Mouse (Mus musculus) heart, embryonic 12.5 days (tissue): ENCODE measurements around the gene Dock1. TPM values are rescaled to one million over a fixed set of nuclear protein-coding genes. Genes with fewer than 3 reads are reported as not detected.
A peak's percentile ranks its signal among the peaks of the same experiment; 100 is the strongest.

Source experiments
- ATAC-seq: fragments of 200-750 bp; cut with Nextera tagmentation; 2 replicates; pipeline ENCODE4 v1.8.0; 2017; ENCODE audit warnings: moderate TSS enrichment, moderate library complexity; ENCODE audit not compliant: insufficient number of reproducible peaks, low FRiP score
- H3K27ac ChIP-seq: fragments of 300-500 bp; sonication (generic); 2 replicates; pipeline ENCODE4 v1.5.1; 2016; ENCODE audit warnings: mild to moderate bottlenecking, moderate library complexity; ENCODE audit not compliant: poor library complexity, severe bottlenecking
- H3K27me3 ChIP-seq: fragments of 300-500 bp; sonication (generic); replicated peaks from 2 replicates; pipeline ENCODE4 v1.6.1; 2016; ENCODE audit warnings: mild to moderate bottlenecking, moderate library complexity
- H3K36me3 ChIP-seq: fragments of 300-500 bp; sonication (generic); 2 replicates; pipeline ENCODE4 v1.6.1; 2016; ENCODE audit warnings: mild to moderate bottlenecking, moderate library complexity
- H3K4me1 ChIP-seq: fragments of 300-500 bp; sonication (generic); replicated peaks from 2 replicates; pipeline ENCODE4 v1.6.1; 2016; ENCODE audit warnings: mild to moderate bottlenecking
- H3K4me2 ChIP-seq: fragments of 300-500 bp; sonication (generic); 2 replicates; pipeline ENCODE4 v1.6.1; 2016; ENCODE audit warnings: mild to moderate bottlenecking, moderate library complexity
- H3K4me3 ChIP-seq: fragments of 300-500 bp; sonication (generic); 2 replicates; pipeline ENCODE4 v1.5.1; 2016; ENCODE audit warnings: mild to moderate bottlenecking
- H3K9ac ChIP-seq: fragments of 300-500 bp; sonication (generic); 2 replicates; pipeline ENCODE4 v1.6.1; 2016; ENCODE audit warnings: mild to moderate bottlenecking, moderate library complexity
- H3K9me3 ChIP-seq: fragments of 300-500 bp; sonication (generic); replicated peaks from 2 replicates; pipeline ENCODE4 v1.6.1; 2016; ENCODE audit warnings: mild to moderate bottlenecking, moderate library complexity
- WGBS: fragments of 180-500 bp; shearing (Covaris S2); methylation state at CpG from one replicate; pipeline ENCODE4 v1.1.7; 2016; 5-methylcytosine and 5-hydroxymethylcytosine counted together
- polyA plus RNA-seq: library from polyadenylated mRNA; unstranded; fragments of >200 nt; fragmentation: Nextera tagmentation; extraction: Ambion mirVana; gene quantifications from 2 replicates; pipeline ENCODE4 v1.2.1, GENCODE M21; 2016

Gene Dock1
- polyA plus RNA-seq, 1 experiment from 2014 or later: 31.9 TPM

GRCm38 (mm10) chr7:135093851-135094250, 423.4 kb downstream of the Dock1 start:
- no peak overlapping the region for H3K9ac ChIP-seq
- no peak overlapping the region for H3K4me3 ChIP-seq
- peaks cover 4% of the 10 kb centered on the region for H3K4me1 ChIP-seq
- H3K9me3 ChIP-seq: no peaks in the 10 kb centered on the region
- H3K4me2 ChIP-seq: no peak overlapping the region
- no peaks in the 10 kb centered on the region for H3K27me3 ChIP-seq
- no peak for ATAC-seq
- no peak overlapping the region for H3K27ac ChIP-seq
- WGBS: 56% methylated on average over 2 of the region's 2 CpGs
- peaks cover 5% of the 10 kb centered on the region for H3K36me3 ChIP-seq

- H3K9ac ChIP-seq: no peak overlapping the region
- 87% methylated on average over 7 of the region's 7 CpGs for WGBS
- no peak overlapping the region for H3K27ac ChIP-seq
- peaks cover 4% of the 10 kb centered on the region; the same call in 1 of the 2 replicates for H3K36me3 ChIP-seq
- H3K4me2 ChIP-seq: no peak overlapping the region
- no peaks in the 10 kb centered on the region for H3K27me3 ChIP-seq
- no peak for ATAC-seq
- H3K4me1 ChIP-seq: peaks cover 17% of the 10 kb centered on the region
- no peaks in the 10 kb centered on the region for H3K9me3 ChIP-seq
- H3K4me3 ChIP-seq: no peak overlapping the region
These were observed 431.5 kb downstream of the Dock1 start for GRCm38 (mm10) chr7:135101921-135102320.

GRCm38 (mm10) chr7:135106536-135106935, 436.1 kb downstream of the Dock1 start:
- Histone ChIP-seq H3K27ac (no peak overlapping the region), H3K4me3 (no peak overlapping the region), H3K27me3 (no peaks in the 10 kb centered on the region), H3K9ac (no peak overlapping the region), H3K4me2 (no peak overlapping the region), H3K36me3 (peaks cover 32% of the 10 kb centered on the region), H3K4me1 (0 out of 2 replicates have a peak, but pooled peaks cover 3% of the 10 kb centered on the region), H3K9me3 (no peaks in the 10 kb centered on the region)
- 75% methylated on average over 3 of the region's 3 CpGs for WGBS
- no peak for ATAC-seq

GRCm38 (mm10) chr7:135110307-135110706, 439.9 kb downstream of the Dock1 start:
- WGBS: 83% methylated on average over 1 of the region's 1 CpGs
- Histone ChIP-seq H3K4me2 (no peak overlapping the region), H3K9ac (no peak overlapping the region), H3K27me3 (no peaks in the 10 kb centered on the region), H3K9me3 (no peaks in the 10 kb centered on the region), H3K4me3 (no peak overlapping the region), H3K27ac (no peak overlapping the region), H3K36me3 (peaks cover 39% of the 10 kb centered on the region), H3K4me1 (0 out of 2 replicates have a peak, but pooled peaks cover 3% of the 10 kb centered on the region)
- no peak for ATAC-seq

GRCm38 (mm10) chr7:135125296-135126065, 455.0 kb downstream of the Dock1 start:
- Histone ChIP-seq H3K36me3 (peaks cover 14% of the 10 kb centered on the region), H3K9me3 (no peaks in the 10 kb centered on the region), H3K4me2 (no peak overlapping the region), H3K27ac (no peak overlapping the region), H3K27me3 (no peaks in the 10 kb centered on the region), H3K4me3 (no peak overlapping the region), H3K4me1 (peaks cover 12% of the 10 kb centered on the region), H3K9ac (no peak overlapping the region)
- ATAC-seq: no peak
- WGBS: 68% methylated on average over 10 of the region's 10 CpGs

GRCm38 (mm10) chr7:135132461-135132860, 462.0 kb downstream of the Dock1 start:
- Histone ChIP-seq H3K4me3 (no peak overlapping the region), H3K9ac (no peak overlapping the region)

GRCm38 (mm10) chr7:135134619-135135018, 464.2 kb downstream of the Dock1 start:
- Histone ChIP-seq H3K9me3 (no peaks in the 10 kb centered on the region), H3K9ac (no peak overlapping the region), H3K4me2 (no peak overlapping the region), H3K36me3 (peaks cover 25% of the 10 kb centered on the region), H3K27me3 (no peaks in the 10 kb centered on the region), H3K4me1 (peaks cover 16% of the 10 kb centered on the region), H3K27ac (no peak overlapping the region), H3K4me3 (no peak overlapping the region)
- ATAC-seq: no peak
- WGBS: 76% methylated on average over 12 of the region's 12 CpGs

More at GRCm38 (mm10) chr7:135132461-135132860, 462.0 kb downstream of the Dock1 start:
- peaks cover 20% of the 10 kb centered on the region for H3K36me3 ChIP-seq
- WGBS: 74% methylated on average over 4 of the region's 4 CpGs
- peaks cover 15% of the 10 kb centered on the region for H3K4me1 ChIP-seq
- no peak overlapping the region for H3K4me2 ChIP-seq
- H3K9me3 ChIP-seq: no peaks in the 10 kb centered on the region
- ATAC-seq: no peak
- H3K27me3 ChIP-seq: no peaks in the 10 kb centered on the region
- H3K27ac ChIP-seq: no peak overlapping the region

- 33% methylated on average over 5 of the region's 5 CpGs for WGBS
- H3K9ac ChIP-seq: no peak overlapping the region
- H3K27me3 ChIP-seq: no peaks in the 10 kb centered on the region
- ATAC-seq: peak; percentile 36
- H3K4me1 ChIP-seq: peaks cover 16% of the 10 kb centered on the region
- H3K36me3 ChIP-seq: peaks cover 39% of the 10 kb centered on the region
- H3K9me3 ChIP-seq: no peaks in the 10 kb centered on the region
- H3K4me3 ChIP-seq: no peak overlapping the region
- H3K4me2 ChIP-seq: no peak overlapping the region
- no peak overlapping the region for H3K27ac ChIP-seq
These were observed 468.7 kb downstream of the Dock1 start for GRCm38 (mm10) chr7:135139153-135139612.

- H3K4me2 ChIP-seq: no peak overlapping the region
- H3K9me3 ChIP-seq: no peaks in the 10 kb centered on the region
- 92% methylated on average over 4 of the region's 4 CpGs for WGBS
- H3K36me3 ChIP-seq: peaks cover 65% of the 10 kb centered on the region
- H3K4me1 ChIP-seq: no peaks in the 10 kb centered on the region
- H3K27ac ChIP-seq: no peak overlapping the region
- ATAC-seq: no peak
- no peaks in the 10 kb centered on the region for H3K27me3 ChIP-seq
- H3K9ac ChIP-seq: no peak overlapping the region
- H3K4me3 ChIP-seq: no peak overlapping the region
These were observed 474.3 kb downstream of the Dock1 start for GRCm38 (mm10) chr7:135144731-135145130.

- Histone ChIP-seq H3K4me1 (0 out of 2 replicates have a peak, but pooled peaks cover 5% of the 10 kb centered on the region), H3K4me3 (no peak overlapping the region), H3K36me3 (peaks cover 55% of the 10 kb centered on the region), H3K4me2 (no peak overlapping the region), H3K9ac (no peak overlapping the region), H3K9me3 (no peaks in the 10 kb centered on the region), H3K27me3 (no peaks in the 10 kb centered on the region), H3K27ac (no peak overlapping the region)
- ATAC-seq: no peak
- 68% methylated on average over 2 of the region's 2 CpGs for WGBS
These were observed 480.5 kb downstream of the Dock1 start for GRCm38 (mm10) chr7:135150926-135151325.

- H3K27ac ChIP-seq: no peak overlapping the region
- no peaks in the 10 kb centered on the region for H3K9me3 ChIP-seq
- no peak for ATAC-seq
- no peaks in the 10 kb centered on the region for H3K4me1 ChIP-seq
- no peak overlapping the region for H3K4me2 ChIP-seq
- H3K27me3 ChIP-seq: no peaks in the 10 kb centered on the region
- peaks cover 39% of the 10 kb centered on the region for H3K36me3 ChIP-seq
- no peak overlapping the region for H3K9ac ChIP-seq
- H3K4me3 ChIP-seq: no peak overlapping the region
- WGBS: 76% methylated on average over 5 of the region's 5 CpGs
These were observed 487.1 kb downstream of the Dock1 start for GRCm38 (mm10) chr7:135157571-135157970.
